Mouse (Mus musculus) gastrocnemius, adult 2 months (tissue): Measurements from ENCODE around the gene Copz2. TPM values are rescaled to one million over a fixed set of nuclear protein-coding genes. Genes with fewer than 3 reads are reported as not detected.
A peak's percentile ranks its signal among the peaks of the same experiment; 100 is the strongest.

Experiments used
- DNase-seq: peaks from one replicate; pipeline ENCODE4 v3.0.0; 2022
- H3K27ac ChIP-seq: fragments of 200-600 bp; 2 replicates; pipeline ENCODE4 v1.8.1; 2022; ENCODE audit warnings: mild to moderate bottlenecking
- H3K4me3 ChIP-seq: fragments of 200-600 bp; 2 replicates; pipeline ENCODE4 v1.8.1; 2022; ENCODE audit warnings: mild to moderate bottlenecking, moderate library complexity
- CTCF ChIP-seq: fragments of 200-600 bp; IDR thresholded peaks from 2 replicates; pipeline ENCODE4 v1.8.1; 2022; ENCODE audit warnings: antibody characterized with exemption, mild to moderate bottlenecking, moderate library complexity
- intact Hi-C: fragments of 180-260 bp; cut with DNase I; formaldehyde crosslinking; loops from one replicate; pipeline ENCODE4 v1.15.1; 2025
- total RNA-seq, 2 experiments: library from RNA; stranded (reverse); gene quantifications; 2 replicates each; pipeline ENCODE4 v1.2.3; 2021

Gene Copz2
- total RNA-seq, 2 experiments from 2014 or later, result 21.4 to 31.0 TPM

GRCm38 (mm10) chr11:96857446-96857845 lies 7.8 kb downstream of the Copz2 start:
- intact Hi-C loops, result no loop called here
- Histone ChIP-seq H3K27ac (no peak overlapping the region), H3K4me3 (no peak overlapping the region)
- DNase-seq, result no peak
- TF ChIP-seq CTCF, result no peak

GRCm38 (mm10) chr11:96859635-96860034 lies 10.0 kb downstream of the Copz2 start:
- DNase-seq, result no peak
- peak overlapping the region; percentile 92; the same call in 1 of the 2 replicates for H3K27ac ChIP-seq
- no peak overlapping the region for H3K4me3 ChIP-seq
- TF ChIP-seq CTCF, result no peak
- intact Hi-C loops, result loop anchor here (5.0 kb wide), 3 partner anchors 82 to 307 kb away; partner anchors contain the start of gene Snx11

- DNase-seq, result peak; percentile 95
- Histone ChIP-seq H3K4me3 (peak overlapping the region; percentile 34; the same call in 1 of the 2 replicates), H3K27ac (peak overlapping the region; percentile 92)
- peak; percentile 93 for TF ChIP-seq CTCF
- intact Hi-C loops, result loop anchor here (5.0 kb wide), 3 partner anchors 83 to 308 kb away; partner anchors contain the start of gene Snx11
These were observed 10.9 kb downstream of the Copz2 start for GRCm38 (mm10) chr11:96860564-96860963.

GRCm38 (mm10) chr11:96861446-96861845 lies 11.8 kb downstream of the Copz2 start:
- peak overlapping the region; percentile 70 for H3K4me3 ChIP-seq
- no peak for TF ChIP-seq CTCF
- DNase-seq, result peak; percentile 63
- H3K27ac ChIP-seq, result peak overlapping the region; percentile 92
- intact Hi-C loops, result loop anchor here (5.0 kb wide), 3 partner anchors 84 to 309 kb away; partner anchors contain the start of gene Snx11

GRCm38 (mm10) chr11:96861878-96862289 lies 12.2 kb downstream of the Copz2 start:
- intact Hi-C loops, result loop anchor here (1.0 to 5.0 kb wide), 4 partner anchors 85 to 310 kb away; partner anchors contain the start of gene Snx11
- peak; percentile 96 for DNase-seq

GRCm38 (mm10) chr11:96862534-96862933 lies 12.9 kb downstream of the Copz2 start:
- intact Hi-C loops, result loop anchor here (1.0 to 5.0 kb wide), 4 partner anchors 85 to 310 kb away; partner anchors contain the start of gene Snx11
- Histone ChIP-seq H3K4me3 (peak overlapping the region; percentile 70; the same call in 1 of the 2 replicates), H3K27ac (peak overlapping the region; percentile 92)
- DNase-seq, result no peak
- TF ChIP-seq CTCF, result no peak

More at GRCm38 (mm10) chr11:96861878-96862289, 12.2 kb downstream of the Copz2 start:
- TF ChIP-seq CTCF, result peak; percentile 97
- Histone ChIP-seq H3K27ac (peak overlapping the region; percentile 92), H3K4me3 (peak overlapping the region; percentile 70)

- peak overlapping the region; percentile 51 for H3K4me3 ChIP-seq
- no peak for TF ChIP-seq CTCF
- intact Hi-C loops, result loop anchor here (5.0 kb wide), 3 partner anchors 86 to 311 kb away; partner anchors contain the start of gene Snx11
- peak overlapping the region; percentile 92 for H3K27ac ChIP-seq
- DNase-seq, result peak; percentile 81
These were observed 13.7 kb downstream of the Copz2 start for GRCm38 (mm10) chr11:96863206-96863995.

- peak; percentile 71 for DNase-seq
- intact Hi-C loops, result loop anchor here (1.0 kb wide), 1 partner anchor 43 kb away; no protein-coding TSS in a partner anchor
- Histone ChIP-seq H3K27ac (no peak overlapping the region), H3K4me3 (no peak overlapping the region)
- peak; percentile 95 for TF ChIP-seq CTCF
These were observed 17.5 kb downstream of the Copz2 start for GRCm38 (mm10) chr11:96867149-96867548.

GRCm38 (mm10) chr11:96872441-96873379 lies 23.0 kb downstream of the Copz2 start:
- TF ChIP-seq CTCF, result no peak
- peak; percentile 47 for DNase-seq
- H3K4me3 ChIP-seq, result peak overlapping the region; percentile 69
- intact Hi-C loops, result loop anchor here (5.0 kb wide), 1 partner anchor 95 kb away; no protein-coding TSS in a partner anchor
- peak overlapping the region; percentile 91 for H3K27ac ChIP-seq

- DNase-seq, result peak; percentile 83
- H3K27ac ChIP-seq, result peak overlapping the region; percentile 91
- TF ChIP-seq CTCF, result no peak
- peak overlapping the region; percentile 69 for H3K4me3 ChIP-seq
- intact Hi-C loops, result loop anchor here (5.0 kb wide), 1 partner anchor 94 kb away; no protein-coding TSS in a partner anchor
These were observed 24.0 kb downstream of the Copz2 start for GRCm38 (mm10) chr11:96873601-96874140.

- intact Hi-C loops, result no loop called here
- H3K4me3 ChIP-seq, result peak overlapping the region; percentile 68
- no peak for TF ChIP-seq CTCF
These were observed 25.6 kb downstream of the Copz2 start for GRCm38 (mm10) chr11:96875270-96875669.

More at GRCm38 (mm10) chr11:96875270-96875669, 25.6 kb downstream of the Copz2 start:
- no peak overlapping the region for H3K27ac ChIP-seq
- DNase-seq, result no peak
